ENCODE assay signal across 20 mouse cellular contexts in genomic region chr1:194714138-194715031, GRCm38 (mm10).
A peak's percentile ranks its signal among the peaks of the same experiment; 100 is the strongest.
DNase-seq lines count a peak whose midpoint lies in the region; ATAC-seq and TF ChIP-seq lines count a peak whose summit lies in the region.
"Had no signal": no experiment of that assay in that cellular context is flagged by ENCODE, and none has a peak within 500 bp of the region (broad histone marks: within the 10 kb centered on the region; RNA-seq: fewer than 3 reads in every experiment).

No protein-coding gene starts in this region.

- no peaks in the 10 kb centered on the region for H3K36me3 ChIP-seq in liver, embryonic 14.5 days (replicated peaks; ENCODE audit: control insufficient read depth, insufficient read depth, low read depth)
- peaks cover 37% of the 10 kb centered on the region for H3K36me3 ChIP-seq in neural tube, embryonic 13.5 days
- H3K36me3 ChIP-seq: G1E; heart, embryonic 12.5 days; hindbrain, embryonic 15.5 days; limb, embryonic 15.5 days had no signal

- no peak overlapping the region for H3K4me2 ChIP-seq in liver, embryonic 14.5 days (ENCODE audit: low read depth)
- H3K4me2 ChIP-seq in neural tube, embryonic 13.5 days: no peak overlapping the region
- H3K4me2 ChIP-seq: heart, embryonic 12.5 days; hindbrain, embryonic 15.5 days; limb, embryonic 15.5 days had no signal

- no peak overlapping the region for H3K9ac ChIP-seq in liver, embryonic 14.5 days (replicated peaks)
- no peak overlapping the region for H3K9ac ChIP-seq in neural tube, embryonic 13.5 days
- H3K9ac ChIP-seq: heart, embryonic 12.5 days; hindbrain, embryonic 15.5 days; limb, embryonic 15.5 days had no signal

- WGBS in liver, embryonic 14.5 days (ENCODE audit: insufficient replicate concordance): 60% methylated on average over 4 of the region's 4 CpGs
- 67% methylated on average over 4 of the region's 4 CpGs for WGBS in neural tube, embryonic 13.5 days
- 86% methylated on average over 4 of the region's 4 CpGs for WGBS in lung, adult 2 months

- H3K4me1 ChIP-seq in liver, embryonic 14.5 days (replicated peaks; ENCODE audit: control insufficient read depth in 2 of 2, insufficient read depth in 2 of 2, low read length in 1 of 2): no peaks in the 10 kb centered on the region
- peaks cover 72% of the 10 kb centered on the region for H3K4me1 ChIP-seq in neural tube, embryonic 13.5 days (replicated peaks)
- H3K4me1 ChIP-seq in lung, adult 2 months (ENCODE audit: control insufficient read depth, insufficient read depth, low read length): no peaks in the 10 kb centered on the region
- H3K4me1 ChIP-seq: limb, embryonic 15.5 days had no signal

- DNase-seq in cerebellum, adult 11 months: peak; percentile 10
- peak; percentile 81 for DNase-seq in heart, adult 11 months
- DNase-seq in heart, adult 8-10 months (ENCODE audit: low spot score): no peak
- no peak for DNase-seq in liver, embryonic 14.5 days (ENCODE audit: low read depth in 3 of 3, low spot score in 3 of 3)
- no peak for DNase-seq in liver
- DNase-seq in lung, adult 2 months: no peak
- DNase-seq: adrenal gland, postnatal 36 days; gastrocnemius, postnatal 25 days; kidney, adult 8-10 months; layer of hippocampus, adult 9-11 months; midbrain, embryonic 14.5 days had no signal

- ATAC-seq in cerebellum, adult (ENCODE audit: insufficient number of reproducible peaks, low FRiP score, low TSS enrichment): no peak
- ATAC-seq in liver, embryonic 14.5 days (ENCODE audit: insufficient read depth): 0 out of 2 replicates have a peak, but pooled peaks have one; percentile 20
- no peak for ATAC-seq in neural tube, embryonic 13.5 days (ENCODE audit: low read depth)
- ATAC-seq: CD4-positive, CD25-positive, alpha-beta regulatory T cell, adult 4 months had no signal

- no peak overlapping the region for H3K4me3 ChIP-seq in liver, embryonic 14.5 days (ENCODE audit: insufficient read depth in 1 of 2, low read depth in 2 of 2, low read length in 2 of 2)
- no peak overlapping the region for H3K4me3 ChIP-seq in neural tube, embryonic 13.5 days
- H3K4me3 ChIP-seq in lung, adult 2 months (replicated peaks; ENCODE audit: extremely low read depth, low read depth, low read length): no peak overlapping the region
- H3K4me3 ChIP-seq: erythroblast, embryonic 14.5 days; heart, embryonic 12.5 days; hindbrain, embryonic 15.5 days; limb, embryonic 15.5 days; myocyte had no signal

- TF ChIP-seq POLR2A in lung, adult 2 months (IDR thresholded peaks at IDR 0.05; ENCODE audit: borderline replicate concordance, extremely low read depth, low read depth, low read length): no peak

- no peak for TF ChIP-seq EP300 in liver, embryonic 14.5 days (IDR thresholded peaks at IDR 0.05; ENCODE audit: low read depth)

- H3K27ac ChIP-seq in liver, embryonic 14.5 days: no peak overlapping the region
- H3K27ac ChIP-seq in neural tube, embryonic 13.5 days (replicated peaks): peak overlapping the region; percentile 46
- H3K27ac ChIP-seq: hindbrain, embryonic 15.5 days; limb, embryonic 15.5 days had no signal

- no peak for TF ChIP-seq CTCF in liver, embryonic 14.5 days (IDR thresholded peaks at IDR 0.05; ENCODE audit: low read depth)
- TF ChIP-seq CTCF in lung, adult 2 months (IDR thresholded peaks at IDR 0.05; ENCODE audit: insufficient read depth, low read length): no peak

- H3K9me3 ChIP-seq in liver, embryonic 14.5 days (ENCODE audit: control insufficient read depth, low read length): no peaks in the 10 kb centered on the region
- no peaks in the 10 kb centered on the region for H3K9me3 ChIP-seq in neural tube, embryonic 13.5 days
- H3K9me3 ChIP-seq: G1E; heart, embryonic 12.5 days; hindbrain, embryonic 15.5 days; limb, embryonic 15.5 days had no signal

- H3K27me3 ChIP-seq in liver, embryonic 14.5 days (ENCODE audit: control insufficient read depth, insufficient read depth, low read length): no peaks in the 10 kb centered on the region
- H3K27me3 ChIP-seq in neural tube, embryonic 13.5 days: no peaks in the 10 kb centered on the region
- H3K27me3 ChIP-seq: heart, embryonic 12.5 days; hindbrain, embryonic 15.5 days; limb, embryonic 15.5 days had no signal

Comparison
In these comparisons a context has a peak if more than half of its experiments do, and no peak if none do; other contexts are left out.
1. DNase-seq: peak in cerebellum, adult 11 months (single experiment) and heart, adult 11 months (single experiment); none in heart, adult 8-10 months (single experiment), liver, embryonic 14.5 days (0 of 3), liver (single experiment) and lung, adult 2 months (single experiment).